Mouse (Mus musculus): ENCODE results near the gene Ggta1. TPM values are rescaled to one million over a fixed set of nuclear protein-coding genes. Genes with fewer than 3 reads are reported as not detected.

Ggta1 gene
- polyA plus RNA-seq, 1 experiment: 3.5 TPM

DNA sequence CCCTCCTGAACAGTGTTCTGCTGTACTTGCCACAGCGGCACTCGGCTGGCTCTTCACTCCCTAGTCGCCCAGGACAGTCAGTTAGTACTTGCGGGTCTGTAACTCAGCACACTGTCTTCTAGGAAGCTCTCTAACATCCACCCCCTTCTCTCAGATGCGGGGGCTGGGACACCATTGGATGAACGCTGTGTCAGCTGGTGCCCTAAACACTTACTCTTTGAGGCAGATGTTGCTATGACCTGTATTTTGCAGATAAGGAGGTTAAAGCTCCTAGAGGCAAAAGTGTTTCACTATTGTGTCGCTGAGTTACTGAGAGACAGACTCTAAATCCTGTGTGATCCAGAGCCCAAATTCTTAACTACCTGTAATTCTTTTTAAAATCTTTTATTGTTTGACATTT is 36.4 kb upstream of the Ggta1 start:
- H3K27ac ChIP-seq (ENCODE audit: insufficient read depth, low read depth, low read length): no peak overlapping the region
- H3K27me3 ChIP-seq (ENCODE audit: control insufficient read depth, insufficient read depth, low read length): no peaks in the 10 kb centered on the region
- 81% methylated on average over 7 of the region's 7 CpGs for WGBS
- TF ChIP-seq CTCF (IDR thresholded peaks at IDR 0.05; ENCODE audit: extremely low read depth, insufficient read length, insufficient replicate concordance, low read depth, low read length) (no peak), POLR2A (IDR thresholded peaks at IDR 0.05; ENCODE audit: low read depth, low read length) (no peak)
- no peaks in the 10 kb centered on the region for H3K36me3 ChIP-seq (ENCODE audit: control insufficient read depth, insufficient read depth, low read length)
- H3K4me1 ChIP-seq (ENCODE audit: control insufficient read depth, insufficient read depth, insufficient read length, low read length): peaks cover 18% of the 10 kb centered on the region; the same call in 1 of the 2 replicates
- no peak overlapping the region for H3K4me3 ChIP-seq (ENCODE audit: low read depth, low read length)

- Histone ChIP-seq H3K4me1 (ENCODE audit: control insufficient read depth, insufficient read depth, insufficient read length, low read length) (peaks cover 13% of the 10 kb centered on the region; the same call in 1 of the 2 replicates), H3K36me3 (ENCODE audit: control insufficient read depth, insufficient read depth, low read length) (no peaks in the 10 kb centered on the region), H3K27ac (ENCODE audit: insufficient read depth, low read depth, low read length) (no peak overlapping the region)
These were observed 35.9 kb upstream of the Ggta1 start for GRCm38 (mm10) chr2:35498961-35499360.

GRCm38 (mm10) chr2:35497662-35498196 is 34.7 kb upstream of the Ggta1 start:
- 84% methylated on average over 2 of the region's 2 CpGs for WGBS
- no peaks in the 10 kb centered on the region for H3K36me3 ChIP-seq (ENCODE audit: control insufficient read depth, insufficient read depth, low read length)
- TF ChIP-seq POLR2A (IDR thresholded peaks at IDR 0.05; ENCODE audit: low read depth, low read length): no peak
- no peak for TF ChIP-seq CTCF (IDR thresholded peaks at IDR 0.05; ENCODE audit: extremely low read depth, insufficient read length, insufficient replicate concordance, low read depth, low read length)
- no peaks in the 10 kb centered on the region for H3K27me3 ChIP-seq (ENCODE audit: control insufficient read depth, insufficient read depth, low read length)
- H3K4me1 ChIP-seq (ENCODE audit: control insufficient read depth, insufficient read depth, insufficient read length, low read length): peaks cover 13% of the 10 kb centered on the region; the same call in 1 of the 2 replicates
- H3K27ac ChIP-seq (ENCODE audit: insufficient read depth, low read depth, low read length): no peak overlapping the region
- H3K4me3 ChIP-seq (ENCODE audit: low read depth, low read length): no peak overlapping the region

More at GRCm38 (mm10) chr2:35498961-35499360, 35.9 kb upstream of the Ggta1 start:
- 75% methylated on average over 3 of the region's 3 CpGs for WGBS
- TF ChIP-seq POLR2A (IDR thresholded peaks at IDR 0.05; ENCODE audit: low read depth, low read length) (no peak), CTCF (IDR thresholded peaks at IDR 0.05; ENCODE audit: extremely low read depth, insufficient read length, insufficient replicate concordance, low read depth, low read length) (no peak)
- H3K27me3 ChIP-seq (ENCODE audit: control insufficient read depth, insufficient read depth, low read length): no peaks in the 10 kb centered on the region
- no peak overlapping the region for H3K4me3 ChIP-seq (ENCODE audit: low read depth, low read length)

GRCm38 (mm10) chr2:35496279-35497013 is 33.4 kb upstream of the Ggta1 start:
- H3K27me3 ChIP-seq (ENCODE audit: control insufficient read depth, insufficient read depth, low read length): no peaks in the 10 kb centered on the region
- H3K4me1 ChIP-seq (ENCODE audit: control insufficient read depth, insufficient read depth, insufficient read length, low read length): peaks cover 8% of the 10 kb centered on the region; the same call in 1 of the 2 replicates
- no peaks in the 10 kb centered on the region for H3K36me3 ChIP-seq (ENCODE audit: control insufficient read depth, insufficient read depth, low read length)
- WGBS: 65% methylated on average over 5 of the region's 5 CpGs
- H3K4me3 ChIP-seq (ENCODE audit: low read depth, low read length): no peak overlapping the region
- TF ChIP-seq CTCF (IDR thresholded peaks at IDR 0.05; ENCODE audit: extremely low read depth, insufficient read length, insufficient replicate concordance, low read depth, low read length): no peak
- no peak for TF ChIP-seq POLR2A (IDR thresholded peaks at IDR 0.05; ENCODE audit: low read depth, low read length)
- peak overlapping the region; percentile 81 for H3K27ac ChIP-seq (ENCODE audit: insufficient read depth, low read depth, low read length)

DNA sequence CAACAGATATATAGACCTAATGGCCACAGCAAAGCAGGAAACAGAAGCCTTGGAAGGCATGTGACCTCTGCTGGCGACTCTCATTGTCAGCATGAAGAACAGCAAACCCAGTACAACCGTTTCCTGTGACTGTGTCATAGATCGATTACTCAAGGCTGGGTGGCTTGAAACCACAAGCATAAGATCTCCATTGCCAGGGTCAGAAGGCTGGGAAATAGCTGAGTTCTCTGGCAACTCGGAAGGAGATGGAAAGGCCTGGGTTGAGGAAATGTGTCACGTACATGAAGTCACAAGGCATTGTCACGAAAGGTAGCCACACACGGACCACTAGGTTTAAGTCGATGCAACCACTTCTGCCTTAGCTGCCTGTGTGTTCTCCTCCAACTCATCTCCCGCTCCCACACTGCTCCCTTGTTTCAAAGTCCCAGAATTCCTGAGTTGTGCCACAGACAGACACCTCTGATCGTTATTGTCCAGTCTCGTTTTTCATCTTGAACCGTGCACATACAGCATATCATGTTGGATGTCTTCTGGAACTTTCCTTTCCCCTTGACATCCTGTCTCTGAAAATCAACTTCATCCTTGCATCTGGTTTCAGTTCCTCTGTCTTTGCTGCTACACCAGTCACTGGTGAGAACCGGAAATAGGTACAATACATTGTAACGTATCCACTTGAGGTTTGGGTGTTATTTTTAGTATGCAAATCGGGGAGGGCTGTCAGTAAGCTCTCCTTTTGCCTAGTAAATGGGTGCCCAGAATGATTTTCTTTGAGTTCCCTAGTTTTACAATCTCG is 32.7 kb upstream of the Ggta1 start:
- 68% methylated on average over 16 of the region's 16 CpGs for WGBS
- TF ChIP-seq CTCF (IDR thresholded peaks at IDR 0.05; ENCODE audit: extremely low read depth, insufficient read length, insufficient replicate concordance, low read depth, low read length) (no peak), POLR2A (IDR thresholded peaks at IDR 0.05; ENCODE audit: low read depth, low read length) (no peak)
- no peaks in the 10 kb centered on the region for H3K27me3 ChIP-seq (ENCODE audit: control insufficient read depth, insufficient read depth, low read length)
- H3K36me3 ChIP-seq (ENCODE audit: control insufficient read depth, insufficient read depth, low read length): no peaks in the 10 kb centered on the region
- peaks cover 8% of the 10 kb centered on the region; the same call in 1 of the 2 replicates for H3K4me1 ChIP-seq (ENCODE audit: control insufficient read depth, insufficient read depth, insufficient read length, low read length)
- peak overlapping the region; percentile 12; the same call in 1 of the 2 replicates for H3K4me3 ChIP-seq (ENCODE audit: low read depth, low read length)
- H3K27ac ChIP-seq (ENCODE audit: insufficient read depth, low read depth, low read length): peak overlapping the region; percentile 81

- no peak for TF ChIP-seq CTCF (IDR thresholded peaks at IDR 0.05; ENCODE audit: extremely low read depth, insufficient read length, insufficient replicate concordance, low read depth, low read length)
- no peak for TF ChIP-seq POLR2A (IDR thresholded peaks at IDR 0.05; ENCODE audit: low read depth, low read length)
- H3K27me3 ChIP-seq (ENCODE audit: control insufficient read depth, insufficient read depth, low read length): no peaks in the 10 kb centered on the region
- H3K4me3 ChIP-seq (ENCODE audit: low read depth, low read length): no peak overlapping the region
- no peaks in the 10 kb centered on the region for H3K36me3 ChIP-seq (ENCODE audit: control insufficient read depth, insufficient read depth, low read length)
- WGBS: 84% methylated on average over 7 of the region's 7 CpGs
- peaks cover 8% of the 10 kb centered on the region; the same call in 1 of the 2 replicates for H3K4me1 ChIP-seq (ENCODE audit: control insufficient read depth, insufficient read depth, insufficient read length, low read length)
- no peak overlapping the region for H3K27ac ChIP-seq (ENCODE audit: insufficient read depth, low read depth, low read length)
These were observed 30.5 kb upstream of the Ggta1 start for GRCm38 (mm10) chr2:35493566-35493965.

All from small intestine, adult 2 months (tissue).